Mouse (Mus musculus) stomach, postnatal 0 days (tissue): ENCODE measurements around the gene Yes1.

Experiments used
- CTCF ChIP-seq: IDR thresholded peaks from 2 replicates; pipeline ENCODE4 v1.5.1; 2016; ENCODE audit warnings: antibody characterized with exemption, low read depth, mild to moderate bottlenecking, moderate library complexity
- EP300 ChIP-seq: optimal IDR thresholded peaks from 2 replicates; pipeline ENCODE3; 2016; ENCODE audit warnings: antibody characterized with exemption

GRCm38 (mm10) chr5:32657386-32657785, 46.4 kb downstream of the Yes1 start:
- TF ChIP-seq CTCF, result peak; percentile 80
- TF ChIP-seq EP300, result no peak
